Mouse (Mus musculus): ENCODE measurements around the gene Smap2. TPM values are rescaled to one million over a fixed set of nuclear protein-coding genes. Genes with fewer than 3 reads are reported as not detected.

The Smap2 gene
- polyA plus RNA-seq, 1 experiment from 2014 or later, result 40.1 TPM

GRCm38 (mm10) chr4:121039331-121040115 is 22.5 kb upstream of the Smap2 start, which contains the start of gene Col9a2:
Gene Col9a2, plus strand, starts transcription at chr4:121039385.
- Histone ChIP-seq H3K4me2 (replicated peaks) (peak within 1 kb of the TSS; percentile 61), H3K4me3 (peak within 1 kb of the TSS; percentile 41), H3K9ac (replicated peaks) (peak within 1 kb of the TSS; percentile 37), H3K36me3 (no peaks in the 10 kb centered on the region), H3K27ac (replicated peaks) (no peak within 1 kb of the TSS), H3K4me1 (peaks cover 20% of the 10 kb centered on the region), H3K27me3 (peaks cover 21% of the 10 kb centered on the region), H3K9me3 (no peaks in the 10 kb centered on the region)
- ATAC-seq (replicated peaks), result no peak; the same call in 1 of the 2 replicates
- WGBS, result 6% methylated on average over 46 of the region's 46 CpGs

GRCm38 (mm10) chr4:121033006-121033405 is 16.0 kb upstream of the Smap2 start:
- no peak for ATAC-seq (replicated peaks)
- no peak overlapping the region for H3K4me3 ChIP-seq
- H3K4me2 ChIP-seq (replicated peaks), result no peak overlapping the region
- 79% methylated on average over 2 of the region's 2 CpGs for whole genome bisulfite sequencing
- H3K9me3 ChIP-seq, result no peaks in the 10 kb centered on the region
- no peak overlapping the region for H3K27ac ChIP-seq (replicated peaks)
- H3K36me3 ChIP-seq, result no peaks in the 10 kb centered on the region
- H3K27me3 ChIP-seq, result no peaks in the 10 kb centered on the region
- no peak overlapping the region for H3K9ac ChIP-seq (replicated peaks)
- no peaks in the 10 kb centered on the region for H3K4me1 ChIP-seq

- WGBS, result 62% methylated on average over 4 of the region's 4 CpGs
- H3K36me3 ChIP-seq, result no peaks in the 10 kb centered on the region
Observed at GRCm38 (mm10) chr4:121031440-121031839, 14.4 kb upstream of the Smap2 start.

GRCm38 (mm10) chr4:121029632-121030031 is 12.6 kb upstream of the Smap2 start:
- WGBS, result 78% methylated on average over 3 of the region's 3 CpGs
- ATAC-seq (replicated peaks), result no peak
- Histone ChIP-seq H3K4me1 (no peaks in the 10 kb centered on the region), H3K27me3 (no peaks in the 10 kb centered on the region), H3K27ac (replicated peaks) (no peak overlapping the region), H3K9me3 (no peaks in the 10 kb centered on the region), H3K4me2 (replicated peaks) (no peak overlapping the region), H3K4me3 (no peak overlapping the region), H3K36me3 (no peaks in the 10 kb centered on the region), H3K9ac (replicated peaks) (no peak overlapping the region)

More at GRCm38 (mm10) chr4:121031440-121031839, 14.4 kb upstream of the Smap2 start:
- no peak overlapping the region for H3K4me2 ChIP-seq (replicated peaks)
- no peak overlapping the region for H3K27ac ChIP-seq (replicated peaks)
- H3K9me3 ChIP-seq, result no peaks in the 10 kb centered on the region
- H3K4me1 ChIP-seq, result no peaks in the 10 kb centered on the region
- H3K27me3 ChIP-seq, result no peaks in the 10 kb centered on the region
- no peak for ATAC-seq (replicated peaks)
- no peak overlapping the region for H3K4me3 ChIP-seq
- no peak overlapping the region for H3K9ac ChIP-seq (replicated peaks)

- Histone ChIP-seq H3K4me3 (no peak overlapping the region), H3K9ac (replicated peaks) (no peak overlapping the region), H3K4me1 (no peaks in the 10 kb centered on the region), H3K27me3 (no peaks in the 10 kb centered on the region), H3K36me3 (no peaks in the 10 kb centered on the region), H3K4me2 (replicated peaks) (no peak overlapping the region), H3K27ac (replicated peaks) (no peak overlapping the region), H3K9me3 (no peaks in the 10 kb centered on the region)
- 26% methylated on average over 14 of the region's 14 CpGs for WGBS
- no peak for ATAC-seq (replicated peaks)
Observed at GRCm38 (mm10) chr4:121028659-121029392, 11.8 kb upstream of the Smap2 start.

- Histone ChIP-seq H3K36me3 (no peaks in the 10 kb centered on the region), H3K27ac (replicated peaks) (no peak overlapping the region), H3K9me3 (no peaks in the 10 kb centered on the region), H3K4me1 (no peaks in the 10 kb centered on the region), H3K4me2 (replicated peaks) (no peak overlapping the region), H3K4me3 (no peak overlapping the region), H3K9ac (replicated peaks) (no peak overlapping the region), H3K27me3 (no peaks in the 10 kb centered on the region)
- ATAC-seq (replicated peaks), result no peak
- 81% methylated on average over 1 of the region's 1 CpGs for WGBS
Observed at GRCm38 (mm10) chr4:121028146-121028545, 11.1 kb upstream of the Smap2 start.

- Histone ChIP-seq H3K27me3 (no peaks in the 10 kb centered on the region), H3K9me3 (no peaks in the 10 kb centered on the region), H3K4me3 (no peak overlapping the region), H3K36me3 (no peaks in the 10 kb centered on the region), H3K27ac (replicated peaks) (no peak overlapping the region), H3K9ac (replicated peaks) (no peak overlapping the region), H3K4me1 (no peaks in the 10 kb centered on the region), H3K4me2 (replicated peaks) (no peak overlapping the region)
- no peak for ATAC-seq (replicated peaks)
- WGBS, result 70% methylated on average over 2 of the region's 2 CpGs
Observed at GRCm38 (mm10) chr4:121025681-121026080, 8.6 kb upstream of the Smap2 start.

GRCm38 (mm10) chr4:121023941-121024340 is 6.9 kb upstream of the Smap2 start:
- H3K27ac ChIP-seq (replicated peaks), result no peak overlapping the region

GRCm38 (mm10) chr4:121023464-121023863 is 6.4 kb upstream of the Smap2 start:
- H3K36me3 ChIP-seq, result no peaks in the 10 kb centered on the region
- no peak overlapping the region for H3K27ac ChIP-seq (replicated peaks)
- H3K27me3 ChIP-seq, result no peaks in the 10 kb centered on the region
- H3K9ac ChIP-seq (replicated peaks), result no peak overlapping the region
- H3K4me2 ChIP-seq (replicated peaks), result no peak overlapping the region
- WGBS, result 84% methylated on average over 7 of the region's 7 CpGs
- no peaks in the 10 kb centered on the region for H3K9me3 ChIP-seq
- no peak for ATAC-seq (replicated peaks)
- H3K4me3 ChIP-seq, result no peak overlapping the region
- no peaks in the 10 kb centered on the region for H3K4me1 ChIP-seq

More at GRCm38 (mm10) chr4:121023941-121024340, 6.9 kb upstream of the Smap2 start:
- no peak overlapping the region for H3K4me3 ChIP-seq
- H3K9ac ChIP-seq (replicated peaks), result no peak overlapping the region
- no peaks in the 10 kb centered on the region for H3K36me3 ChIP-seq
- 94% methylated on average over 2 of the region's 2 CpGs for WGBS
- H3K9me3 ChIP-seq, result no peaks in the 10 kb centered on the region
- no peak for ATAC-seq (replicated peaks)
- H3K4me1 ChIP-seq, result no peaks in the 10 kb centered on the region
- no peak overlapping the region for H3K4me2 ChIP-seq (replicated peaks)
- no peaks in the 10 kb centered on the region for H3K27me3 ChIP-seq

GRCm38 (mm10) chr4:121021911-121022310 is 4.9 kb upstream of the Smap2 start:
- ATAC-seq (replicated peaks), result no peak
- Histone ChIP-seq H3K9ac (replicated peaks) (no peak overlapping the region), H3K4me1 (no peaks in the 10 kb centered on the region; the same call in 1 of the 2 replicates), H3K4me3 (no peak overlapping the region), H3K9me3 (no peaks in the 10 kb centered on the region), H3K27ac (replicated peaks) (no peak overlapping the region), H3K4me2 (replicated peaks) (no peak overlapping the region), H3K27me3 (no peaks in the 10 kb centered on the region), H3K36me3 (no peaks in the 10 kb centered on the region)

- 54% methylated on average over 10 of the region's 10 CpGs for WGBS
- no peaks in the 10 kb centered on the region for H3K36me3 ChIP-seq
- no peak for ATAC-seq (replicated peaks)
- H3K9me3 ChIP-seq, result no peaks in the 10 kb centered on the region
- no peak overlapping the region for H3K4me3 ChIP-seq
- peaks cover 13% of the 10 kb centered on the region for H3K4me1 ChIP-seq
- H3K9ac ChIP-seq (replicated peaks), result no peak overlapping the region
- H3K27me3 ChIP-seq, result no peaks in the 10 kb centered on the region
- H3K27ac ChIP-seq (replicated peaks), result no peak overlapping the region
- no peak overlapping the region for H3K4me2 ChIP-seq (replicated peaks)
Observed at GRCm38 (mm10) chr4:121020040-121020790, 3.2 kb upstream of the Smap2 start.

- H3K4me1 ChIP-seq, result peaks cover 22% of the 10 kb centered on the region
- WGBS, result 93% methylated on average over 3 of the region's 3 CpGs
- H3K9me3 ChIP-seq, result no peaks in the 10 kb centered on the region
- no peak overlapping the region for H3K9ac ChIP-seq (replicated peaks)
- H3K27me3 ChIP-seq, result no peaks in the 10 kb centered on the region
- no peak overlapping the region for H3K4me2 ChIP-seq (replicated peaks)
- H3K27ac ChIP-seq (replicated peaks), result no peak overlapping the region
- ATAC-seq (replicated peaks), result no peak
- no peak overlapping the region for H3K4me3 ChIP-seq
- H3K36me3 ChIP-seq, result no peaks in the 10 kb centered on the region
Observed at GRCm38 (mm10) chr4:121018250-121018649, 1.2 kb upstream of the Smap2 start.

Data from forebrain, embryonic 15.5 days (tissue).